Mouse (Mus musculus): ENCODE results near the gene Anapc2. TPM values are rescaled to one million over a fixed set of nuclear protein-coding genes. Genes with fewer than 3 reads are reported as not detected.
"Not testable (repeated sequence)": the region's sequence is repeated elsewhere in the genome, so short reads cannot be mapped to it uniquely, and the experiment has no call there.

Anapc2 gene
- polyA plus RNA-seq, 1 experiment = 23.7 TPM

GRCm38 (mm10) chr2:25256443-25257109, 15.7 kb upstream of the Anapc2 start:
- H3K4me3 ChIP-seq (ENCODE audit: insufficient read depth, low read depth, low read length) = peak overlapping the region; percentile 30; the same call in 1 of the 2 replicates
- H3K27ac ChIP-seq (replicated peaks; ENCODE audit: low read depth, low read length); H3K4me1 ChIP-seq (ENCODE audit: control insufficient read depth, insufficient read depth, insufficient read length, low read length): not testable (repeated sequence)

DNA sequence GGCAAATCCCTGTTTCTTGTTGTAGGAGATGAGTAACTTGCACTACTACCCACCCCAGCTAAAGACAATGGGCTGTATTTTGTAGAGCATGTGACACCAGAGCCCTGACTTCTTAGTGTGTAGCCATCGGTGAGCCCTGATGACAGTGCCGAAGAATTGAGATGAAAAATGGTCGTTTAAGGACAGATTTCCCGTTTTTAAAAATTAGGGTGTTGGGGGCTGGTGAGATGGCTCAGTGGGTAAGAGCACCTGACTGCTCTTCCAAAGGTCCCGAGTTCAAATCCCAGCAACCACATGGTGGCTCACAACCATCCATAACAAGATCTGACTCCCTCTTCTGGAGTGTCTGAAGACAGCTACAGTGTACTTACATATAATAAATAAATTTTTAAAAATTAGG, 15.0 kb upstream of the Anapc2 start:
- H3K4me1 ChIP-seq (ENCODE audit: control insufficient read depth, insufficient read depth, insufficient read length, low read length); H3K4me3 ChIP-seq (ENCODE audit: insufficient read depth, low read depth, low read length); H3K27ac ChIP-seq (replicated peaks; ENCODE audit: low read depth, low read length): not testable (repeated sequence)

DNA sequence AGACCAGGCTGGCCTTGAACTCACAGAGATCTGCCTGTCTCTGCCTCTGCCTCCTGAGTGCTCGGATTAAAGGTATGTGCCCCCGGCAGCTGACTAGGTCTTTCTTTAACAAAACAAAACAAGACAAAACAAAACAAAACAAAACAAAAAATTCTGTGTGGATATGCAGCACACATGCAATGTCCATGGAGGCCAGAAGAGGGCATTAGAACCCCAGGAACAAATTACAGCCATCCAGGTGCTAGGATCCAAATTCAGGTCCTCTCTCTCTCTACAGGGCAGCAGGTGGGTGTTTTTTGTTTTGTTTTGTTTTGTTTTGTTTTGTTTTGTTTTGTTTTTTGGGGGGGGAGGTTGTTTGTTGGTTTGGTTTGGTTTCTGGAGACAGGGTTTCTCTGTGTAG, 13.4 kb upstream of the Anapc2 start:
- Histone ChIP-seq H3K27ac (replicated peaks; ENCODE audit: low read depth, low read length) (no peak overlapping the region), H3K4me3 (ENCODE audit: insufficient read depth, low read depth, low read length) (no peak overlapping the region), H3K4me1 (ENCODE audit: control insufficient read depth, insufficient read depth, insufficient read length, low read length) (peaks cover 7% of the 10 kb centered on the region)

DNA sequence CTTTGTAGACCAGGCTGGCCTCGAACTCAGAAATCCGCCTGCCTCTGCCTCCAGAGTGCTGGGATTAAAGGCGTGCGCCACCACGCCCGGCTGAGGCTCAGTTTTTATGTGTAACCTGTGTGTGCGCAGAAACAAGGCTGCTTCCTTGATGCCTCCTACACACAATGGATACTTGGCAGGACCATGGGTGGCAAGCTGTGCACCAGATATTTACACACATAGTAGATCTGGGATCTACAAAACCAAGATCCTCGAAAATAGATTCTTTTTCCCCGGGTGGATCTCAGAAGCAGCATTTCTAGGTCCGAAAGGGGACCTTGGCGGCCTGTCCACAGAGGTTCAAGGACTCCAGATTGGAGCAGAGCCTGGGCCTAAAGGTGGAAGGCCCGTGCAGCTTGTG, 10.4 kb upstream of the Anapc2 start:
- Histone ChIP-seq H3K4me1 (ENCODE audit: control insufficient read depth, insufficient read depth, insufficient read length, low read length) (peaks cover 32% of the 10 kb centered on the region), H3K27ac (replicated peaks; ENCODE audit: low read depth, low read length) (no peak overlapping the region; the same call in 1 of the 2 replicates), H3K4me3 (ENCODE audit: insufficient read depth, low read depth, low read length) (peak overlapping the region; percentile 58)

DNA sequence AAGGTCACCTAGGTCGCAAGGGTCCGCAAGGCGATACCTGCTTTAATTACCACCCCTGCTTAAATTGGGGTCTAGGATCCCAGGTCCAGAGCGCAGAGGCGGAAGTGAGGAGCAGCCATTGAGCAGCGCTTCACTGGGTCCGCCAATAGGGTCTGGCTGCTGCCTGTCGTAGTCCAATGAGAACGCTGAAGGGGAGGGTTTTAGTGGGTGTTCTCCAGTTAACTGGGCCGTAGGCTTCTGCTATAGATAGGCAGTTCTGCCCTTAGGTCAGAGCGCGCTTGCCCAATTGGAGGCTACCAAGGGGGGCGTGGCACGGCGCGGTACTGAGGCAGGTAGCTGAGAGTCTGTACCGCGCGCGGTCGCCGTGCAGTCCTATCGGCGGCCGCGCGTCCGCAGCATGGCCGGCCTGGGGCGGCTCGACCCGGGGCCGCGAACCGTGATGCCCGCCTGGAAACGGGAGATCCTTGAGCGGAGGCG, 9.9 kb upstream of the Anapc2 start, which contains the start of gene Tprn:
Gene Tprn, plus strand, starts transcription at position 328 of the 477 bp plus-strand sequence.
- Histone ChIP-seq H3K4me1 (ENCODE audit: control insufficient read depth, insufficient read depth, insufficient read length, low read length) (peaks cover 37% of the 10 kb centered on the region), H3K4me3 (ENCODE audit: insufficient read depth, low read depth, low read length) (peak within 1 kb of the TSS; percentile 63), H3K27ac (replicated peaks; ENCODE audit: low read depth, low read length) (no peak within 1 kb of the TSS; the same call in 1 of the 2 replicates)

- H3K4me1 ChIP-seq (ENCODE audit: control insufficient read depth, insufficient read depth, insufficient read length, low read length) = peaks cover 37% of the 10 kb centered on the region
- H3K4me3 ChIP-seq (ENCODE audit: insufficient read depth, low read depth, low read length) = peak overlapping the region; percentile 63
Observed at GRCm38 (mm10) chr2:25262795-25263622, 9.3 kb upstream of the Anapc2 start.

DNA sequence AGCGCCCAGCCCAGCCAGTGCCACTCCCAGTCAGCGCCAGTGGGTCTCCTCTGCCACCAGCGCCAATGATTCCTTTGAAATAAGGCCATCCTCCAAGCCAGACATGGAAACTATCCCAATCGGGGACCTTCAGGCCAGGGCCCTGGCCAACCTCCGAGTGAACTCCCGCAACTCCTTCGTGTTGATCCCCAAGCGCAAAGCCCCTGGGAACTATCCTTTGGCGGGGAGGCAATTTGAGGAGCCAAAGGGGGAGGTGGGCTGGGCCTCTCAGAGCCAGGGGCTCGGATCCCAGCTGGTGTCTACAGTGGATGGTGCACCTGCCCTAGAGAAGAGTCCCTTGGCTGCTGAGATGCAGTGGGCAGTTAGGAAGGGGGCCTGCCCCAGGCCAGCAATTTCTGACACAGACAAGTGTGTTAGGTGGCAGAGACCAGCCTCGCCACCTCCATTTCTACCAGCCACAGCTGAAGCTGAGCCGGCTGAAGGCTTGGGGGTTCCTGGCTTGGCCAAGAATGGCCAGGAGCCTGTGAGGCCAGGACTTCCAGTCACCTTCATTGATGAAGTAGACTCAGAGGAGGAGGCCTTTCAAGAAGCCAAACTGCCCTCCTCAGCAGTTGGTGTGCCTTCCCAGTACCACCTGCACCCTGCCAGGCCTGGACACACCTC, 8.5 kb upstream of the Anapc2 start:
- no peak overlapping the region for H3K27ac ChIP-seq (replicated peaks; ENCODE audit: low read depth, low read length)
- H3K4me1 ChIP-seq (ENCODE audit: control insufficient read depth, insufficient read depth, insufficient read length, low read length) = peaks cover 37% of the 10 kb centered on the region
- H3K4me3 ChIP-seq (ENCODE audit: insufficient read depth, low read depth, low read length) = peak overlapping the region; percentile 63

More at GRCm38 (mm10) chr2:25262795-25263622, 9.3 kb upstream of the Anapc2 start:
- no peak overlapping the region for H3K27ac ChIP-seq (replicated peaks; ENCODE audit: low read depth, low read length)

DNA sequence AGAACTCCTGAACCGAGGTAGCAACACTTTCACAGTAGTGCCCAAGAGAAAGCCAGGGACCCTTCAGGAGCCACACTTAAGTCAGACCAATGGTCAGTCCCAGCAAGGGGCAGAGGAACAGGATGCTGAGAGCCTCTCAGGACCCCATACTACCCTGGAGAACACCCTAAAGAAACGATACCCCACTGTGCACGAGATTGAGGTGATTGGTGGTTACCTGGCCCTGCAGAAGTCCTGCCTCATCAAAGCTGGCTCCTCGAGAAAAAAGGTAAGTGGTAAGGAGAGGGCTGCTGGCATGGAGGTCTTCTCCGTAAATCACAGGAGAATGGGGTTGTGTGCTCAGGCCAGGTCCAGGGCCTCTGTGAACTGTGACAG, 8.0 kb upstream of the Anapc2 start:
- Histone ChIP-seq H3K4me1 (ENCODE audit: control insufficient read depth, insufficient read depth, insufficient read length, low read length) (peaks cover 37% of the 10 kb centered on the region), H3K27ac (replicated peaks; ENCODE audit: low read depth, low read length) (no peak overlapping the region), H3K4me3 (ENCODE audit: insufficient read depth, low read depth, low read length) (no peak overlapping the region)

DNA sequence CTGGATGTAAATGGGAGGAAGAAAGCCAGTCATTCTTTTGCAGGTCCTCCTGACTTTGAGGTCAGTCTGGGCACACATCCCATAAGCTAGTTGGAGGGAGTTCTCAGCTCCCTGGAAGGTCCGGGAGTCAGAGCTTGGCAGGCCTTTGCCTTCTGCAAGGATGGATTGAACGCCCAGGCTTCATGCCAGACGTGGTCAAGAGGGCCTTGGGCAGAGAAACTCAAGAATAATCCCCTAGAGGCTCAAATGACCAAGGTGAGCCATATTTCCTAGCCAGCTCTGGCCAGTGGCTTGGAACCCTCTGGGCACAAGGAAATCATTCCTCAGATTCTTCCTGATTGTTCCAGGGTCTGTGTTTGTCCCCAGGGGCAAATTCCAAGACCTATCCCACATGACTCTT, 7.4 kb upstream of the Anapc2 start:
- no peak overlapping the region for H3K27ac ChIP-seq (replicated peaks; ENCODE audit: low read depth, low read length)
- H3K4me1 ChIP-seq (ENCODE audit: control insufficient read depth, insufficient read depth, insufficient read length, low read length) = peaks cover 37% of the 10 kb centered on the region
- no peak overlapping the region for H3K4me3 ChIP-seq (ENCODE audit: insufficient read depth, low read depth, low read length)

- Histone ChIP-seq H3K4me3 (ENCODE audit: insufficient read depth, low read depth, low read length) (no peak overlapping the region; the same call in 1 of the 2 replicates), H3K4me1 (ENCODE audit: control insufficient read depth, insufficient read depth, insufficient read length, low read length) (peaks cover 38% of the 10 kb centered on the region), H3K27ac (replicated peaks; ENCODE audit: low read depth, low read length) (peak overlapping the region; percentile 59)
Observed at GRCm38 (mm10) chr2:25265897-25266656, 6.2 kb upstream of the Anapc2 start.

- no peak overlapping the region for H3K4me3 ChIP-seq (ENCODE audit: insufficient read depth, low read depth, low read length)
- peaks cover 44% of the 10 kb centered on the region for H3K4me1 ChIP-seq (ENCODE audit: control insufficient read depth, insufficient read depth, insufficient read length, low read length)
- peak overlapping the region; percentile 59 for H3K27ac ChIP-seq (replicated peaks; ENCODE audit: low read depth, low read length)
Observed at GRCm38 (mm10) chr2:25266720-25267119, 5.6 kb upstream of the Anapc2 start.

DNA sequence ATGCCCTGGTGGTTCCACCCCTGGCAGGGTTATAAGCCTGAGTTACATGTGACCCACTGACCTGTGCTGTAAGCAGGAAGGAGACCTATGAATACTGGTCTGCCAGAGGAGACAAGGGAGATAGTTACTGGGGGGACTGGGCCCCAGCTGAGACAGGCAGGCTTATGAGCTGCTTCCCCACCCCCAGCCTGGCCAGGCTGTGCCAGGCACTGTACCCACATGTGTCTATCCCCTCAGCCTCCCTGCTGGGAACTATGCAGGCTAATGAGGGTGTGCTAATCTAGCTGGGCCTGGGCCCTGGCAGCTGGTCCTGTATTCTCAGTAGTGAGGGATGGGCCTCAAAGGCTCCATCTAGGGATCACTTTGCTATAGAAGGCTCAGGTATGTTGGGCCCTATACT, 5.0 kb upstream of the Anapc2 start:
- H3K4me3 ChIP-seq (ENCODE audit: insufficient read depth, low read depth, low read length) = no peak overlapping the region
- H3K27ac ChIP-seq (replicated peaks; ENCODE audit: low read depth, low read length) = peak overlapping the region; percentile 15; the same call in 1 of the 2 replicates
- H3K4me1 ChIP-seq (ENCODE audit: control insufficient read depth, insufficient read depth, insufficient read length, low read length) = peaks cover 44% of the 10 kb centered on the region

- Histone ChIP-seq H3K4me3 (ENCODE audit: insufficient read depth, low read depth, low read length) (no peak overlapping the region), H3K4me1 (ENCODE audit: control insufficient read depth, insufficient read depth, insufficient read length, low read length) (peaks cover 45% of the 10 kb centered on the region), H3K27ac (replicated peaks; ENCODE audit: low read depth, low read length) (no peak overlapping the region)
Observed at GRCm38 (mm10) chr2:25267746-25268309, 4.5 kb upstream of the Anapc2 start.

- no peak overlapping the region for H3K27ac ChIP-seq (replicated peaks; ENCODE audit: low read depth, low read length)
Observed at GRCm38 (mm10) chr2:25272515-25272914, 237 bp downstream of the Anapc2 start.

More at GRCm38 (mm10) chr2:25272515-25272914, 237 bp downstream of the Anapc2 start:
- Histone ChIP-seq H3K4me1 (ENCODE audit: control insufficient read depth, insufficient read depth, insufficient read length, low read length) (peaks cover 11% of the 10 kb centered on the region), H3K4me3 (ENCODE audit: insufficient read depth, low read depth, low read length) (peak overlapping the region; percentile 79)

Measured in brown adipose tissue, adult 24 weeks (tissue).